Mouse (Mus musculus) kidney, postnatal 0 days (tissue): Measurements from ENCODE around the gene Rbms1. TPM values are rescaled to one million over a fixed set of nuclear protein-coding genes. Genes with fewer than 3 reads are reported as not detected.

Experiments
- ATAC-seq: fragments of 200-750 bp; cut with Nextera tagmentation; replicated peaks from 2 replicates; pipeline ENCODE4 v1.8.0; 2017; ENCODE audit warnings: low read depth, moderate number of reproducible peaks, moderate TSS enrichment, moderate library complexity; ENCODE audit not compliant: low FRiP score
- DNase-seq: peaks from one replicate; pipeline ENCODE4 v3.0.0-alpha.2; 2016; ENCODE audit warnings: low spot score
- H3K27ac ChIP-seq: fragments of 300-500 bp; sonication (generic); 2 replicates; pipeline ENCODE4 v1.5.1; 2014; ENCODE audit warnings: mild to moderate bottlenecking
- H3K27me3 ChIP-seq: fragments of 300-500 bp; sonication (generic); 2 replicates; pipeline ENCODE4 v1.6.1; 2014; ENCODE audit warnings: low read length, mixed read lengths; ENCODE audit not compliant: insufficient read depth
- H3K36me3 ChIP-seq: fragments of 300-500 bp; sonication (generic); 2 replicates; pipeline ENCODE4 v1.6.1; 2014; ENCODE audit warnings: low read length, mixed read lengths; ENCODE audit not compliant: insufficient read depth
- H3K4me1 ChIP-seq: fragments of 300-500 bp; sonication (generic); replicated peaks from 2 replicates; pipeline ENCODE4 v1.6.1; 2014; ENCODE audit warnings: antibody characterized with exemption, low read length, mixed read lengths; ENCODE audit not compliant: insufficient read depth
- H3K4me2 ChIP-seq: fragments of 300-500 bp; sonication (generic); 2 replicates; pipeline ENCODE4 v1.6.1; 2014; ENCODE audit warnings: mild to moderate bottlenecking, low read length, moderate library complexity, mixed read lengths
- H3K4me3 ChIP-seq: fragments of 300-500 bp; sonication (generic); replicated peaks from 2 replicates; pipeline ENCODE4 v1.5.1; 2014; ENCODE audit warnings: low read depth, low read length
- H3K9ac ChIP-seq: fragments of 300-500 bp; sonication (generic); 2 replicates; pipeline ENCODE4 v1.6.1; 2014; ENCODE audit warnings: low read depth, low read length
- H3K9me3 ChIP-seq: fragments of 300-500 bp; sonication (generic); replicated peaks from 2 replicates; pipeline ENCODE4 v1.6.1; 2016; ENCODE audit warnings: low read length, inconsistent platforms, mixed read lengths
- CTCF ChIP-seq: IDR thresholded peaks from 2 replicates; pipeline ENCODE4 v1.5.1; 2016; ENCODE audit warnings: antibody characterized with exemption, low read depth, mild to moderate bottlenecking, moderate library complexity
- WGBS: fragments of 180-500 bp; shearing (Covaris S2); extraction: QIAGEN DNeasy Blood & Tissue Kit; methylation state at CpG from one replicate; pipeline ENCODE4 v1.1.7; 2014; 5-methylcytosine and 5-hydroxymethylcytosine counted together
- polyA plus RNA-seq: library from polyadenylated mRNA; unstranded; fragments of >200 nt; fragmentation: Nextera tagmentation; extraction: Ambion mirVana; gene quantifications from 2 replicates; pipeline ENCODE4 v1.2.1, GENCODE M21; 2015

The Rbms1 gene
- polyA plus RNA-seq, 1 experiment from 2014 or later, result 92.5 TPM

GRCm38 (mm10) chr2:60722967-60723366 lies 240.0 kb downstream of the Rbms1 start:
- no peak for DNase-seq
- Histone ChIP-seq H3K4me3 (no peak overlapping the region), H3K27me3 (no peaks in the 10 kb centered on the region), H3K36me3 (no peaks in the 10 kb centered on the region), H3K9ac (no peak overlapping the region), H3K4me2 (no peak overlapping the region), H3K9me3 (no peaks in the 10 kb centered on the region), H3K27ac (no peak overlapping the region), H3K4me1 (no peaks in the 10 kb centered on the region; the same call in 1 of the 2 replicates)
- ATAC-seq, result no peak
- TF ChIP-seq CTCF, result no peak
- WGBS, result 81% methylated on average over 3 of the region's 3 CpGs

- no peak for DNase-seq
- H3K4me3 ChIP-seq, result no peak within 1 kb of the TSS
- no peak within 1 kb of the TSS for H3K9ac ChIP-seq
- H3K9me3 ChIP-seq, result no peaks in the 10 kb centered on the region
- H3K27me3 ChIP-seq, result no peaks in the 10 kb centered on the region
- ATAC-seq, result no peak
- no peak for TF ChIP-seq CTCF
- H3K36me3 ChIP-seq, result no peaks in the 10 kb centered on the region
- no peak within 1 kb of the TSS for H3K27ac ChIP-seq
- no peaks in the 10 kb centered on the region; the same call in 1 of the 2 replicates for H3K4me1 ChIP-seq
- H3K4me2 ChIP-seq, result no peak within 1 kb of the TSS
- 75% methylated on average over 14 of the region's 14 CpGs for WGBS
Measured at GRCm38 (mm10) chr2:60722514-60722913, 240.5 kb downstream of the Rbms1 start, which contains the start of gene Itgb6. Itgb6 (minus strand) TSS chr2:60722643.

GRCm38 (mm10) chr2:60720906-60721305 lies 242.1 kb downstream of the Rbms1 start:
- WGBS, result 20% methylated on average over 5 of the region's 5 CpGs
- H3K4me2 ChIP-seq, result no peak overlapping the region
- no peak for ATAC-seq
- no peaks in the 10 kb centered on the region for H3K9me3 ChIP-seq
- no peaks in the 10 kb centered on the region for H3K27me3 ChIP-seq
- peak; percentile 82 for DNase-seq
- peak; percentile 86 for TF ChIP-seq CTCF
- H3K4me3 ChIP-seq, result no peak overlapping the region
- H3K4me1 ChIP-seq, result peaks cover 4% of the 10 kb centered on the region; the same call in 1 of the 2 replicates
- H3K9ac ChIP-seq, result no peak overlapping the region
- H3K27ac ChIP-seq, result no peak overlapping the region
- H3K36me3 ChIP-seq, result no peaks in the 10 kb centered on the region

- 62% methylated on average over 8 of the region's 8 CpGs for WGBS
- no peaks in the 10 kb centered on the region for H3K9me3 ChIP-seq
- no peak for DNase-seq
- no peaks in the 10 kb centered on the region for H3K27me3 ChIP-seq
- no peak overlapping the region for H3K4me3 ChIP-seq
- H3K4me1 ChIP-seq, result peaks cover 4% of the 10 kb centered on the region; the same call in 1 of the 2 replicates
- ATAC-seq, result peak; percentile 52
- TF ChIP-seq CTCF, result no peak
- H3K36me3 ChIP-seq, result no peaks in the 10 kb centered on the region
- H3K9ac ChIP-seq, result no peak overlapping the region
- H3K4me2 ChIP-seq, result no peak overlapping the region
- H3K27ac ChIP-seq, result peak overlapping the region; percentile 57
Measured at GRCm38 (mm10) chr2:60720205-60720604, 242.8 kb downstream of the Rbms1 start.

- peak overlapping the region; percentile 6; the same call in 1 of the 2 replicates for H3K9ac ChIP-seq
- H3K27ac ChIP-seq, result peak overlapping the region; percentile 31
- peak overlapping the region; percentile 20 for H3K4me3 ChIP-seq
- DNase-seq, result peak; percentile 78
- H3K27me3 ChIP-seq, result no peaks in the 10 kb centered on the region
- peaks cover 13% of the 10 kb centered on the region; the same call in 1 of the 2 replicates for H3K4me1 ChIP-seq
- WGBS, result 22% methylated on average over 13 of the region's 13 CpGs
- peak overlapping the region; percentile 48 for H3K4me2 ChIP-seq
- no peaks in the 10 kb centered on the region for H3K36me3 ChIP-seq
- H3K9me3 ChIP-seq, result no peaks in the 10 kb centered on the region
- ATAC-seq, result no peak; the same call in 1 of the 2 replicates
- no peak for TF ChIP-seq CTCF
Measured at GRCm38 (mm10) chr2:60717348-60717747, 245.6 kb downstream of the Rbms1 start.

- H3K9ac ChIP-seq, result no peak overlapping the region
- DNase-seq (peak; percentile 39), ATAC-seq (peak; percentile 59; the same call in 1 of the 2 replicates)
- H3K27ac ChIP-seq, result peak overlapping the region; percentile 55; the same call in 1 of the 2 replicates
- H3K4me1 ChIP-seq, result peaks cover 19% of the 10 kb centered on the region; the same call in 1 of the 2 replicates
- no peak for TF ChIP-seq CTCF
- no peaks in the 10 kb centered on the region for H3K27me3 ChIP-seq
- H3K4me2 ChIP-seq, result no peak overlapping the region
- no peaks in the 10 kb centered on the region for H3K36me3 ChIP-seq
- H3K4me3 ChIP-seq, result no peak overlapping the region
- no peaks in the 10 kb centered on the region for H3K9me3 ChIP-seq
Measured at GRCm38 (mm10) chr2:60716549-60716948, 246.4 kb downstream of the Rbms1 start.

- no peak for ATAC-seq
- TF ChIP-seq CTCF, result no peak
- Histone ChIP-seq H3K27me3 (no peaks in the 10 kb centered on the region), H3K9ac (no peak overlapping the region), H3K4me2 (no peak overlapping the region), H3K4me1 (peaks cover 19% of the 10 kb centered on the region; the same call in 1 of the 2 replicates), H3K9me3 (no peaks in the 10 kb centered on the region), H3K27ac (peak overlapping the region; percentile 55), H3K36me3 (no peaks in the 10 kb centered on the region), H3K4me3 (no peak overlapping the region)
- DNase-seq, result no peak
- 81% methylated on average over 13 of the region's 13 CpGs for WGBS
Measured at GRCm38 (mm10) chr2:60715771-60716170, 247.2 kb downstream of the Rbms1 start.
